Mouse (Mus musculus) kidney, embryonic 16.5 days (tissue): ENCODE measurements around the gene Sept8. TPM values are rescaled to one million over a fixed set of nuclear protein-coding genes. Genes with fewer than 3 reads are reported as not detected.

ENCODE experiments used
- ATAC-seq: fragments of 200-750 bp; cut with Nextera tagmentation; 2 replicates; pipeline ENCODE4 v1.8.0; 2017; ENCODE audit warnings: moderate TSS enrichment; ENCODE audit not compliant: low FRiP score, low TSS enrichment
- H3K27ac ChIP-seq: fragments of 300-500 bp; sonication (generic); 2 replicates; pipeline ENCODE4 v1.5.1; 2014; ENCODE audit warnings: low read length
- H3K27me3 ChIP-seq: fragments of 300-500 bp; sonication (generic); 2 replicates; pipeline ENCODE4 v1.6.1; 2014; ENCODE audit warnings: low read length, control low read depth, mixed read lengths; ENCODE audit not compliant: insufficient read depth
- H3K36me3 ChIP-seq: fragments of 300-500 bp; sonication (generic); 2 replicates; pipeline ENCODE4 v1.6.1; 2014; ENCODE audit warnings: low read length, control low read depth, mixed read lengths; ENCODE audit not compliant: insufficient read depth
- H3K4me1 ChIP-seq: fragments of 300-500 bp; sonication (generic); 2 replicates; pipeline ENCODE4 v1.6.1; 2014; ENCODE audit warnings: low read length, control low read depth, mixed read lengths; ENCODE audit not compliant: insufficient read depth
- H3K4me2 ChIP-seq: fragments of 300-500 bp; sonication (generic); replicated peaks from 2 replicates; pipeline ENCODE4 v1.6.1; 2014; ENCODE audit warnings: low read depth, low read length
- H3K4me3 ChIP-seq: fragments of 300-500 bp; sonication (generic); 2 replicates; pipeline ENCODE4 v1.5.1; 2014; ENCODE audit warnings: mild to moderate bottlenecking, low read length
- H3K9ac ChIP-seq: fragments of 300-500 bp; sonication (generic); replicated peaks from 2 replicates; pipeline ENCODE4 v1.6.1; 2014; ENCODE audit warnings: low read length
- H3K9me3 ChIP-seq: fragments of 300-500 bp; sonication (generic); 2 replicates; pipeline ENCODE4 v1.6.1; 2016; ENCODE audit warnings: low read length, control low read depth
- WGBS: fragments of 180-500 bp; shearing (Covaris S2); extraction: QIAGEN DNeasy Blood & Tissue Kit; methylation state at CpG from one replicate; pipeline ENCODE4 v1.1.7; 2014; 5-methylcytosine and 5-hydroxymethylcytosine counted together
- polyA plus RNA-seq: library from polyadenylated mRNA; unstranded; fragments of >200 nt; fragmentation: Nextera tagmentation; extraction: Ambion mirVana; gene quantifications from 2 replicates; pipeline ENCODE4 v1.2.1, GENCODE M21; 2015

Sept8 gene
- polyA plus RNA-seq, 1 experiment from 2014 or later = 25.7 TPM

GRCm38 (mm10) chr11:53479783-53480301, 39.2 kb upstream of the Sept8 start, which contains the start of the genes Gm9945 and Sowaha:
TSS of gene Gm9945 (plus strand) at chr11:53480166.
TSS of gene Sowaha (minus strand) at chr11:53480274.
- Histone ChIP-seq H3K9ac (peak within 1 kb of the TSS; percentile 49), H3K27me3 (peaks cover 64% of the 10 kb centered on the region), H3K9me3 (peaks cover 5% of the 10 kb centered on the region), H3K36me3 (no peaks in the 10 kb centered on the region), H3K4me1 (peaks cover 16% of the 10 kb centered on the region), H3K4me3 (peak within 1 kb of the TSS; percentile 44), H3K4me2 (peak within 1 kb of the TSS; percentile 79), H3K27ac (no peak within 1 kb of the TSS)
- peak; percentile 64 for ATAC-seq
- 4% methylated on average over 40 of the region's 40 CpGs for WGBS

- H3K4me3 ChIP-seq = no peak overlapping the region
- ATAC-seq = no peak
- no peak overlapping the region for H3K4me2 ChIP-seq
- H3K27ac ChIP-seq = no peak overlapping the region
- H3K36me3 ChIP-seq = no peaks in the 10 kb centered on the region
- peaks cover 5% of the 10 kb centered on the region for H3K9me3 ChIP-seq
- 71% methylated on average over 4 of the region's 4 CpGs for WGBS
- H3K9ac ChIP-seq = no peak overlapping the region
- peaks cover 50% of the 10 kb centered on the region for H3K27me3 ChIP-seq
- peaks cover 16% of the 10 kb centered on the region for H3K4me1 ChIP-seq
Observed at GRCm38 (mm10) chr11:53481088-53481730, 37.8 kb upstream of the Sept8 start.

- 73% methylated on average over 9 of the region's 9 CpGs for WGBS
- Histone ChIP-seq H3K36me3 (no peaks in the 10 kb centered on the region), H3K27me3 (peaks cover 37% of the 10 kb centered on the region), H3K9me3 (peaks cover 5% of the 10 kb centered on the region), H3K9ac (no peak overlapping the region), H3K27ac (no peak overlapping the region), H3K4me3 (no peak overlapping the region), H3K4me2 (no peak overlapping the region), H3K4me1 (peaks cover 25% of the 10 kb centered on the region)
- ATAC-seq = no peak
Observed at GRCm38 (mm10) chr11:53483159-53483891, 35.7 kb upstream of the Sept8 start.

GRCm38 (mm10) chr11:53485719-53486118, 33.3 kb upstream of the Sept8 start:
- Histone ChIP-seq H3K27me3 (peaks cover 14% of the 10 kb centered on the region), H3K36me3 (no peaks in the 10 kb centered on the region), H3K4me1 (peaks cover 9% of the 10 kb centered on the region; the same call in 1 of the 2 replicates), H3K4me3 (no peak overlapping the region), H3K27ac (no peak overlapping the region), H3K9me3 (no peaks in the 10 kb centered on the region; the same call in 1 of the 2 replicates), H3K9ac (no peak overlapping the region), H3K4me2 (no peak overlapping the region)
- WGBS = 56% methylated on average over 3 of the region's 3 CpGs
- no peak for ATAC-seq

GRCm38 (mm10) chr11:53486351-53486750, 32.7 kb upstream of the Sept8 start:
- Histone ChIP-seq H3K36me3 (no peaks in the 10 kb centered on the region), H3K4me2 (peak overlapping the region; percentile 47; the same call in 1 of the 2 replicates), H3K27ac (no peak overlapping the region), H3K4me3 (no peak overlapping the region), H3K4me1 (peaks cover 9% of the 10 kb centered on the region; the same call in 1 of the 2 replicates), H3K9ac (no peak overlapping the region), H3K9me3 (no peaks in the 10 kb centered on the region; the same call in 1 of the 2 replicates), H3K27me3 (peaks cover 8% of the 10 kb centered on the region)
- ATAC-seq = peak; percentile 66; the same call in 1 of the 2 replicates
- 71% methylated on average over 2 of the region's 3 CpGs for WGBS

GRCm38 (mm10) chr11:53486822-53487594, 32.0 kb upstream of the Sept8 start:
- ATAC-seq = peak; percentile 81
- H3K9ac ChIP-seq = 0 out of 2 replicates have a peak overlapping the region, but pooled peaks have one; percentile 19
- H3K36me3 ChIP-seq = no peaks in the 10 kb centered on the region
- H3K9me3 ChIP-seq = no peaks in the 10 kb centered on the region; the same call in 1 of the 2 replicates
- WGBS = 8% methylated on average over 27 of the region's 27 CpGs
- H3K27ac ChIP-seq = no peak overlapping the region
- H3K27me3 ChIP-seq = peaks cover 5% of the 10 kb centered on the region
- peak overlapping the region; percentile 13 for H3K4me3 ChIP-seq
- peaks cover 12% of the 10 kb centered on the region; the same call in 1 of the 2 replicates for H3K4me1 ChIP-seq
- H3K4me2 ChIP-seq = peak overlapping the region; percentile 47

- H3K9me3 ChIP-seq = no peaks in the 10 kb centered on the region; the same call in 1 of the 2 replicates
- WGBS = 93% methylated on average over 5 of the region's 5 CpGs
- no peak overlapping the region for H3K4me2 ChIP-seq
- H3K4me3 ChIP-seq = no peak overlapping the region
- peaks cover 4% of the 10 kb centered on the region; the same call in 1 of the 2 replicates for H3K27me3 ChIP-seq
- H3K27ac ChIP-seq = no peak overlapping the region
- H3K4me1 ChIP-seq = peaks cover 14% of the 10 kb centered on the region; the same call in 1 of the 2 replicates
- no peak for ATAC-seq
- H3K36me3 ChIP-seq = no peaks in the 10 kb centered on the region
- H3K9ac ChIP-seq = no peak overlapping the region
Observed at GRCm38 (mm10) chr11:53489007-53489406, 30.1 kb upstream of the Sept8 start.

- Histone ChIP-seq H3K9ac (no peak overlapping the region), H3K4me3 (no peak overlapping the region), H3K4me1 (peaks cover 14% of the 10 kb centered on the region; the same call in 1 of the 2 replicates), H3K4me2 (no peak overlapping the region), H3K27me3 (peaks cover 4% of the 10 kb centered on the region; the same call in 1 of the 2 replicates), H3K9me3 (no peaks in the 10 kb centered on the region; the same call in 1 of the 2 replicates), H3K27ac (no peak overlapping the region), H3K36me3 (no peaks in the 10 kb centered on the region)
- 84% methylated on average over 9 of the region's 9 CpGs for WGBS
- no peak for ATAC-seq
Observed at GRCm38 (mm10) chr11:53489421-53489820, 29.6 kb upstream of the Sept8 start.

- Histone ChIP-seq H3K27ac (no peak overlapping the region), H3K4me1 (peaks cover 19% of the 10 kb centered on the region), H3K36me3 (no peaks in the 10 kb centered on the region), H3K4me3 (no peak overlapping the region), H3K27me3 (peaks cover 4% of the 10 kb centered on the region; the same call in 1 of the 2 replicates), H3K9me3 (no peaks in the 10 kb centered on the region; the same call in 1 of the 2 replicates), H3K4me2 (no peak overlapping the region), H3K9ac (no peak overlapping the region; the same call in 1 of the 2 replicates)
- ATAC-seq = no peak
- WGBS = 24% methylated on average over 8 of the region's 8 CpGs
Observed at GRCm38 (mm10) chr11:53491954-53492401, 27.1 kb upstream of the Sept8 start.
